Mouse (Mus musculus) liver (tissue): ENCODE measurements around the gene Rilpl1.
"Not testable (repeated sequence)": the region's sequence is repeated elsewhere in the genome, so short reads cannot be mapped to it uniquely, and the experiment has no call there.

Experiments
- DNase-seq: peaks from one replicate; pipeline ENCODE4 v3.0.0-alpha.2; 2020; ENCODE audit warnings: mixed read lengths

Rilpl1 gene

GRCm38 (mm10) chr5:124529191-124529651 lies 2.0 kb downstream of the Rilpl1 start:
- DNase-seq, result no peak

GRCm38 (mm10) chr5:124528791-124529190 lies 2.4 kb downstream of the Rilpl1 start:
- no peak for DNase-seq

GRCm38 (mm10) chr5:124528351-124528750 lies 2.8 kb downstream of the Rilpl1 start:
- no peak for DNase-seq

- no peak for DNase-seq
These were observed 6.2 kb downstream of the Rilpl1 start for GRCm38 (mm10) chr5:124524943-124525342.

- DNase-seq, result no peak
These were observed 8.2 kb downstream of the Rilpl1 start for GRCm38 (mm10) chr5:124523032-124523431.

- DNase-seq, result no peak
These were observed 9.6 kb downstream of the Rilpl1 start for GRCm38 (mm10) chr5:124521588-124521987.

- DNase-seq, result no peak
These were observed 12.5 kb downstream of the Rilpl1 start for GRCm38 (mm10) chr5:124518648-124519047.

GRCm38 (mm10) chr5:124515789-124516188 lies 15.4 kb downstream of the Rilpl1 start:
- DNase-seq, result no peak

GRCm38 (mm10) chr5:124510536-124511050 lies 20.6 kb downstream of the Rilpl1 start:
- DNase-seq, result no peak

GRCm38 (mm10) chr5:124509742-124510237 lies 21.4 kb downstream of the Rilpl1 start:
- DNase-seq, result no peak

- DNase-seq, result no peak
These were observed 22.0 kb downstream of the Rilpl1 start for GRCm38 (mm10) chr5:124509200-124509599.

GRCm38 (mm10) chr5:124506731-124507359 lies 24.3 kb downstream of the Rilpl1 start:
- DNase-seq, result no peak

- DNase-seq, result no peak
These were observed 26.0 kb downstream of the Rilpl1 start for GRCm38 (mm10) chr5:124505235-124505634.

- no peak for DNase-seq
These were observed 27.4 kb downstream of the Rilpl1 start for GRCm38 (mm10) chr5:124503742-124504141.

GRCm38 (mm10) chr5:124501541-124501940 lies 29.6 kb downstream of the Rilpl1 start:
- no peak for DNase-seq

GRCm38 (mm10) chr5:124500573-124500972 lies 30.6 kb downstream of the Rilpl1 start:
- no peak for DNase-seq

- not testable (repeated sequence) for DNase-seq
These were observed 31.2 kb downstream of the Rilpl1 start for GRCm38 (mm10) chr5:124500037-124500436.

- no peak for DNase-seq
These were observed 32.2 kb downstream of the Rilpl1 start for GRCm38 (mm10) chr5:124499001-124499400.

GRCm38 (mm10) chr5:124498221-124498876 lies 32.8 kb downstream of the Rilpl1 start:
- DNase-seq, result no peak

- no peak for DNase-seq
These were observed 34.3 kb downstream of the Rilpl1 start for GRCm38 (mm10) chr5:124496614-124497514.

- no peak for DNase-seq
These were observed 35.6 kb downstream of the Rilpl1 start for GRCm38 (mm10) chr5:124495547-124495946.

- DNase-seq, result no peak
These were observed 37.7 kb downstream of the Rilpl1 start for GRCm38 (mm10) chr5:124493455-124493854.

GRCm38 (mm10) chr5:124492618-124493017 lies 38.6 kb downstream of the Rilpl1 start:
- no peak for DNase-seq
